Mouse (Mus musculus): Measurements from ENCODE around the gene Prkar1b.

Prkar1b gene

DNA sequence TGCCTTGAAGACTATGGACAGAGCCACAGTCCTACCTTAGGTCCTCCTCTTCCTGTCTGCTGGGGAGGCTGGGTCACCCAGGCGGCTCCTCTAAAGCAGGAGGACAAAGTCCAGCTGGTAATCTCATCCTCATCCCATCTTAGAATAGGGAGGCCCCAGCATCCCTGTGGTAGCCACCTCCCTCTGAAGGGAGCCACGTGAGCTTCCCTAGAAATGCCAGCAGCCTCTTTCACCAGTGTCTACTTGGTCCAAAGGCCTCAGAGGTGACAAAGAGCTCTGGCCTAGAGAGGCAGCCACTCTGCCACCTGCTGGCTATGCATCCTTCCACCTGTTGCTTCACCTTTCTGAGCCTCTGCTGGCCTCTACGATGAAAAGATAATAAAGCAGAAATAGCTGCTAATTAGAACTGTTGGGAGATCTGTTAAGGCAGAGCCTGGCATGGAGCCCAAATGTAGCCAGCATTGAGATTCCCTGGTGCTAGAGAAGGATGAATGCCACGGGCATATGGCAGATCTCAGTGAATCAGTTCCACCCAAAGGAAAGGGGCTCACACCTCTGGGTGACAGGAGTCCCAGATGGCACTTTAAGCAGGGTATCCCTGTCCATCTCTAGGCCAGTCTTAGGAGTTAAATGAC lies 142.5 kb downstream of the Prkar1b start:
- in situ Hi-C loops (cut with MboI, MseI), result loop anchor here (5.0 kb wide), 1 partner anchor 160 kb away; no protein-coding TSS in a partner anchor

GRCm38 (mm10) chr5:139004588-139004987 lies 145.2 kb downstream of the Prkar1b start:
- in situ Hi-C loops (cut with MboI, MseI), result no loop called here

DNA sequence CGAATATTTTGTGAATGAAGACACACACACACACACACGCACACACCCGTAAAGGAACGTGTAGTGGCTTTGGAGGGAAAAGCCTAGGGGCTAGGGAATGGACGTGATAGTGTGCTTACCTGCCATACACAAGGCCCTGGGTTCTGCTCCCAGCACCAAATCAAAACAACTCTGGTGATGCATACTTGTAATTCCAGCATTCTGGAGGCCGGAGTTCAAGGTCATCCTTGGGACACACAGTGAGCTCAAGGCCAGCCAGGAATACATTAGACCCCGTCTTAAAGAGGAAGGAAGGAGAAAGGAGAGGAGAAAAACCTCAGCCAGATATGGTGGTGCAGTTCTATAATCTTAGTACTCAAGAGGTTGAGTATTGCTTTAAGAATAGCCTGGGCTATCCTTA lies 150.1 kb downstream of the Prkar1b start:
- in situ Hi-C loops (cut with MboI, MseI), result no loop called here

DNA sequence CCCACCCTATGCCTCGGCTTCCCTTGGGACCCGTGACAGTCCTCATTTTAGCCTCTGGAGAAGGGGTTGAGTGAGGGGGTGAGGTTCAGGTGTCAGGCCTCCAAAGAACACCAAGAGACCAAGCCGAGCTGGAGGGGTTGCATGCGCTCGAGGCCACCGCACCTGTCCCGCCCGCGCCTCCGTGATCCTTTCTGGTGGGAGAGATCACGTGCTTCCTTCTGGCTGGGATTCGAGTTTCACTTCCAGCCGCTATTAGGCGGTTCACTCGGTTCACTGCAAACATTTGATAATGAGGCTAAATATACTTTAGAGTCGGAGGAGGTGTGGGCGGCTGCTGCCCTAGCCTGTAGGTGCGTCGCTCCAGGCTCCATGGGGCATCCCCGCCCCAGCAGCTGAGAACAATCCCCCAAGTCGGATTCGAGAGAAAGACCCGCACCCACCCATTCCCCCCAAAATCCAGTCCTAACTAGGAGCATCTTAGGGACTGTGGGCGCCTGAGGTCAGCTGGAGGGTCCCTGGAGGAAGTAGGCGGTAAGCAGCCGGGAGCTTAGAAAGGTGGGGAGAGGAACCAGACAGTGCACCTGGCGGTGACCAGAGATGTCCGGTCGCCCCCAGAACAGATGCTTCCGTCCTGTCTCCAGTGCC lies 151.7 kb downstream of the Prkar1b start:
- in situ Hi-C loops (cut with MboI, MseI), result no loop called here

GRCm38 (mm10) chr5:138997171-138997788 lies 152.5 kb downstream of the Prkar1b start, which contains the start of gene Pdgfa:
Pdgfa (minus strand) TSS chr5:138997370.
- in situ Hi-C loops (cut with MboI, MseI), result no loop called here

GRCm38 (mm10) chr5:138996322-138997073 lies 153.3 kb downstream of the Prkar1b start:
- in situ Hi-C loops (cut with MboI, MseI), result no loop called here

DNA sequence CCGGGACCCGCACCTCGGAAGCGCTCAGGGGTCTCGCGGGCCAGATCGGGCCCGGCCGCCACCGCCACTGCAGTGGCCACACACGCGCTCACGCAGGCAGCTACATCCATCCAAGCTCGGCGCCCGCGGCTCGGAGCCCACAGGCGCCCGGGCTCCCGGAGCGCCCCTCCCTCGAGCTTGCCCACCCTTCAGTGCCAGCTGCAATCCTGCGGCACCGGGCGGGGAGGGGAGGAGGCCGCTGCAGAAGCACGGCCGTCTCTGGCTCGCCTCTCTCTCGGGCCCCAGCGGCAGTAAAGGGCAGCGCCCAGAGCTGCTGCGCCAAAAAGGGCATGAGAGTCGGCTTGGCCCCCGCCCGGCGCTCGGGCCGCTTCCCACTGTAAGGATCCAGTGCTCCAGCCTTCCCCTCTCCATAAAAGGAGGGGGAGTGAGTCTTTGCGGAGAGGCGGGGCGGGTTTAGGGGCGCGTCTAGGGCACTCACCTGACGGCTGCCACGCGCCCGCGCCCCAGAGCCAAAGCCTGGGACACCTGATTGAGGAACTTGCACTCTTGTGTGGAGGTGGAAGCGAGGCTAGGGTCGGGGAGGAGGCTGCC lies 154.0 kb downstream of the Prkar1b start:
- in situ Hi-C loops (cut with MboI, MseI), result no loop called here

DNA sequence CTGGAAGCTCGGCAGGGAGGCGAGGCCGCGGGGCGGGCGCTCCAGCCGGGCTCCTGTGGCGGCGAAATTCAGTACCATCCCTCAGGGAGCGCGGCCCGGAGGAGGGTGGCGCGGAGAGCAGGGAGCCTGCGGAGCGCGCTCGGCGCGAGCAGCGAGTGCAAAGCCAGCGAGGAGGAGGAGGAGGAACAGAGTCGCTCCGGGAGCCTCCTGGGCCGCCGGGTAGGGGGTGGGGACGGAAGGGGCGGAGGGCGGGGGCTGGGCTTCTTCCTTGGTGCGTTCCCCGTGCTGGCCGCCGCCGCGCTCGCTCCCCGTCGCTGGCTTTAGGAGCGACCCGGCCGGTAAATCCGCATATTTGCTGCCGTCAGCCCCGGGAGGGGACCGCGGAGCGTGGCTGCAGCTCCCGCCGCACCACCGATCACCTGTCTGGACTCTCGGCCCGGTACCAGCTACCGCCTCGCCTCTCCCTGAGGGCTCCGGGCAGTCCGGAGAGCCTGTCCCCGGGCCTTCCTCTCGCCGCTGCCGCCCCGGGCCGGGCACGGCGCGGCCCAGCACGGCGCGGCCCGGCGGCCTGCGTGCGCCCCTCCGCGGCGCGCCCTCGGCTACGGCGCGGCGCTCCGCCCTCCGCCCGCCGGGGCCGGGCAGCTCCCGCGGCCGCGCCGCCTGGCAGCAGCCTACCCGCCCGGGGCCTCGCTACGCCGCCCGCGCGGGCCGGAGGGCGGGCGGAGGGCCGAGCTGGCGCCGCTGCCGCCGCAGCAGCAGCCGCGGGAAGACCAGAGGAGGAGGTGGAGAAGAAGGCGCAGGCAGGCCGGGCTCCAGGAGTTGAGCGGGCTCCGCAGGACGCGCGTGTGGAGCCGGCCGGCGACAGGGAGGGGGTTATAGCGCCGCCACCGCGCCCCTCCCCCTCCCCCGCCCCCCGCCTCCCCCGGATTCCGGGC lies 154.7 kb downstream of the Prkar1b start:
- in situ Hi-C loops (cut with MboI, MseI), result no loop called here

DNA sequence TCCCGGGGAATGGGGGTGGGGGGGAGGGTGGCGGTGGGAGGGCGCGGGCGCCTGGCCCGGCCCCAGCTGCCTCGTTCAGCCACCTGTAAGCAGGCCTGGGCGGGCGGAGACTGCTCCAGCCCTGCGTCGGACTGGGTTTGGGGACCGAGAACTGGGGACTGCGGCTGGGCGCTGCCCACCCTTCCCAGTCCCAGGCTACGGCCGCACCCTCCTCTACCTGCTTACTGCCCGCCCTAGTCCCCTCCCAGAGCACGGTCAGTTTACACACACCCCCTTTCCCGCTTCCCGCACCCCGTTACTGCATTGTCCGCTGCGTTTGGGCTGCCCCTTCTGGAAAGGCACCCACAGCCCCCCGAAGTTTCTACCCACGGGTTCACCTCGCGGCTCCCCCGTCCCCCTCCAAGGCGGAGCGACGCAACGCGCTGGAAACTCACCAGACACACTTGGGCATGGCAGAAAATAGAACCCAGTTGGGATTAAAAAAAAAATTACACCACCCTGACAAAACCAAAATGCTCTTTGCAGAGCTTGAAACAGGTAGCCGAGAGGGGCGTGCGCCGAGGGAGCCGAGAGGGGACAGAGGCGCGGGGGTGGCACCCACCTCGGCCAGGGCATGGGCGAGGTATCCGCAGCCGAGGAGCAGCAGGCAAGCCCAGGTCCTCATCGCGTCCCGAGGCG lies 155.6 kb downstream of the Prkar1b start:
- in situ Hi-C loops (cut with MboI, MseI), result no loop called here

DNA sequence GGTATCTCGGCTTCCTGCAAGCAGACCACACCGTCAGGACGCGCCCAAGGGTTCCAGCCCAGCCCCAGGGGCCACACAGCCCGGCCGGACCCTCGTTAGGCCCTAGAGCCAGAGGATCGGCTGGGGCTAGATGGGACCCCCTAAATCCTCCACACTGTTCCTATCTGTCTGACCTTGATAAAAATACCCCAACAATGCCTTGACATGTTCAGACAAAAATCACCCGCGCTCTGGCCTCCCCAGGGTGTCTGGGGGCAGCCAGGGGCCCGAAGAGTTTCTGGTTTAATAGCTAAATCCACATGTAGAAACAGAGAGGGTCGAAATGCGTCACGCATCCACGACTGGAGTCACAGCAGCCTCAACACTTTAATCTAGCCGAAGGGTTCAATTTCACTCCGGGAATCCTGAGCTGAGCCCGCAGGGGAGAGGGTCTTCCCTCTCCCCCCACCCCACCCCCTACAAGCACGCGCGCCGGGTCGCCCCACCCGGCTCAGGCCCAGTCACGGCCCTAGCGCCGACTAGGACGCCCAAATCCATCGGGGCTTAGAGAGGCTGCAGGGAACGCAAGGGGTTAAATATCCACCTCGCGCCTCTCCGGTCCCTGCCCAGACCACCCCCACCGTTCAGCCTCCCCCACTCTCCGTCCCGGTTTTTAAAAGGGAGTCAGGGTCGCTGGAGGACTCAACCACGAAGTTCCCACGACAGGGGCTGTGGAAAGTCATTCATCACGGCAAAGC lies 156.3 kb downstream of the Prkar1b start:
- in situ Hi-C loops (cut with MboI, MseI), result no loop called here

- in situ Hi-C loops (cut with MboI, MseI), result no loop called here
Observed at GRCm38 (mm10) chr5:138992611-138993370, 157.0 kb downstream of the Prkar1b start.

GRCm38 (mm10) chr5:138991734-138992133 lies 158.1 kb downstream of the Prkar1b start:
- in situ Hi-C loops (cut with MboI, MseI), result no loop called here

DNA sequence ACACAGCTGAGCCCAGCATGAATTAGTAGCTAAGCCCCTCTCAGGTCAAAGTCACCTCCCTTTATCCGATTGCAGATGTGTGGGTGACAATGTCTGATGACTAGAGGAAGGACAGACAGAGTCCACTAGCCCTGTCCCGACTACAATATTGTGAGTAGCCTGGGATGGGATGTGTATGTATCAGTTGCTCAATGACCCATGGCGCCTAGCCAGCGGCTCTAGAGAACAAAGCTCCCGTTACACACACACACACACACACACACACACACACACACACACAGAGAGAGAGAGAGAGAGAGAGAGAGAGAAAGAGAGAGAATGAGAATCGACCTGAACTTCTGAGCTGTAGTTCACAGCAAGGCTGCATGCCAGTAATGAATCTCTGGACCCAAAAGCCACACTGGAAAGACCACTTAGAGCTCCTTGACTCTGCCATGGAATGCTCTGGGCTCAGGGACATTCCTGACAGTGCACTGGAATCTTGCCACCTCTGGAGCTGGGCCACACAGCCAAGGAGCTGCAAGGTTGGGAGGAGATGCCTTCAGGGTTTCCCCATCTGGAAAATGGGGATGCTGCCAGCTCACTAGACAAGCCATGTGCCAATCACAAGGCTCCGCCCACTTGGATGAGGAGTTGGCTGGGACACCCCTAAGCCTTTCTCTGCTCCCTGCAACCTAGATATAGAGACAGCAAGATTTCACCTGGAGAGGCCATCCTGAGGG lies 159.0 kb downstream of the Prkar1b start:
- in situ Hi-C loops (cut with MboI, MseI), result no loop called here

DNA sequence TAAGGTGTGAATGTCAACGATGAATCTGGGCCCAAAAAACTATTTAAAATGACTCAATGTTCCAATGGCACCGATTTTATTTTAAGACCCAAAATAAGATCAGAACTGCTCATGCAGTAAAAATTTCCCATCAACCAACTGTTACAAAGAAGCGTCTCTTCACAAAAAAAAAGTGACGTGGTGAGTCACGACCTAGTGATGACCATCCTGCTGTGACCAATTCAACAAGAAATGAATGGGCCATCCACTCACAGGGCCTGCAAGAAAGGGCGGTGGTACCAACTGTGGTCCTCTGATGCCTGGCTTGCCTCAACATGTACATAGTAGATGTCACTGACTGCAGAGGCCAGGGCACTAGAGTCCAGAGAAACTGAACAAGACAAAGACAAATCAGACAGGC lies 160.2 kb downstream of the Prkar1b start:
- in situ Hi-C loops (cut with MboI, MseI), result no loop called here

- in situ Hi-C loops (cut with MboI, MseI), result no loop called here
Observed at GRCm38 (mm10) chr5:138988764-138989163, 161.0 kb downstream of the Prkar1b start.

DNA sequence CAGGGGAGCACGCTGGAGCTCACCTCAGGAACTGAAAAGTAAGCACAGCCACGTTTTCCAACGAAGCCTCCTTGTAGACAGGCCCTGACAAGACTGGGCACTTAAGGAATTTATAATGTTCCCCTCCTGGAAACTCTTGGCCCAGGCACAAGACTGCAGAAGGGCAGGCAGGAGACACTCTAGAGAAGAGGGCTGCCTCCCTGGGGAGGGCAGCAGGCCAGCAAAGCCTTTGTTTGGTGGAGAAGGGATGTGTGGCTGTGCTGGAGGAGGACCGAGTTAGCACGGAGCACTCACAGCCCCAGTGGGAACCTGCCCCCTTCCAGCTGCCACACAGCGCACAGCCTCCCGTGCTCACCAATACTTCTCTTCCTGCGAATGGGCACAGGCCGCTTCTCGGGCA lies 161.8 kb downstream of the Prkar1b start:
- in situ Hi-C loops (cut with MboI, MseI), result no loop called here

DNA sequence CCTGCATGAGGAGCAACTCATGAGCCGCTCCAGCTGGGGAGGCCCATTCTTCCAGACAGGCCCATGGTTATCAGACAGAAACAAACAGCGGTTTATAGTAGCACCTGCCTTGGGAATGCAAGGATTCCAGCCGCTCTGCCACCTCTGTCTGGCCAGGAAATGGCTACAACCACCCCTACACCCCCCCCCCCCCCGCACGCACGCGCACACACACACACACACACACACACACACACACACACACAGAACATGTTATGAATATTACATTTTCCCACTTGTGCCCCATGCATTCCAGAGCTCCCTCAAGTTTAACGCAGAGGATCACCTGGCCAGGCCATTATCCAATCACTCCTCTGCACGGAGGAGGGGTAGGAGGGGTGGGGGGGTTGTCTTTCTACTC lies 167.9 kb downstream of the Prkar1b start:
- in situ Hi-C loops (cut with MboI, MseI), result no loop called here

DNA sequence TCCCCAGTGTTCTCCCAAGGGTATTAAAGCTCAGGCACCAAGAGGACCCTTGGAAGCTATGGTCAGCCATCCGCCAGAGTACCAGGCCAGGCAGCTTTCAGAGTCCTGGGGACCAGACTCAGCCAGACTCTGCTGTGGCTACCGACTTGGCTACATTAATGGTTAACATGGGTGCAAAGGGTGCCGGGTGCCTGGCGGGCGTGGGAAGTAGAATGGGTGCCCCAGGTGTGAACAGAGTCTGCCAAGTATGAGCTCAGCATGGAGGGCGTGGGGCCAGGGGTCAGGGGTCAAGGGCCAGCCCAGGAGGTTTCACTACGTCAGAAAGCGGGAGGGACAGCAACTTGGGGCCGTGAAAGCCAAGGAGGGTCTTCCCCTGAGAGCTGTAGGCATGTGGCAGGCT lies 169.2 kb downstream of the Prkar1b start:
- in situ Hi-C loops (cut with MboI, MseI), result no loop called here

Measured in regulatory T cell (primary cell).